Mouse (Mus musculus) liver, embryonic 14.5 days (tissue): Measurements from ENCODE around the gene Cpeb3. TPM values are rescaled to one million over a fixed set of nuclear protein-coding genes. Genes with fewer than 3 reads are reported as not detected.
A peak's percentile ranks its signal among the peaks of the same experiment; 100 is the strongest.

Source experiments
- ATAC-seq: fragments of 200-750 bp; cut with Nextera tagmentation; 2 replicates; pipeline ENCODE4 v1.8.0; 2017; ENCODE audit warnings: moderate number of reproducible peaks, mild to moderate bottlenecking, moderate library complexity; ENCODE audit not compliant: insufficient read depth
- DNase-seq, 3 experiments: peaks; one replicate each; pipeline ENCODE4 v3.0.0-alpha.2; 2012 to 2013; ENCODE audit warnings: low read depth in 3 of 3, low spot score in 3 of 3
- H3K27ac ChIP-seq: fragments of 300-500 bp; sonication (generic); 2 replicates; pipeline ENCODE4 v1.5.1; 2014; ENCODE audit warnings: moderate library complexity, mild to moderate bottlenecking, control low read depth, inconsistent platforms
- H3K27me3 ChIP-seq: fragments of 300-500 bp; sonication (generic); 2 replicates; pipeline ENCODE4 v1.6.1; 2014; ENCODE audit warnings: mild to moderate bottlenecking, low read length, moderate library complexity; ENCODE audit not compliant: control insufficient read depth, insufficient read depth
- H3K36me3 ChIP-seq: fragments of 300-500 bp; sonication (generic); replicated peaks from 2 replicates; pipeline ENCODE4 v1.6.1; 2014; ENCODE audit warnings: low read depth; ENCODE audit not compliant: control insufficient read depth, insufficient read depth
- H3K4me1 ChIP-seq, 2 experiments: fragments of 200-500 bp in 1 of 2; fragments of 300-500 bp in 1 of 2; sonication (generic) in 1 of 2; replicated peaks; 2 replicates each; pipeline ENCODE4 v1.6.1; 2012 to 2014; ENCODE audit warnings: antibody characterized with exemption in 1 of 2, inconsistent platforms in 1 of 2, low read length in 1 of 2; ENCODE audit not compliant: control insufficient read depth in 2 of 2, insufficient read depth in 2 of 2
- H3K4me2 ChIP-seq: fragments of 300-500 bp; sonication (generic); 2 replicates; pipeline ENCODE4 v1.6.1; 2014; ENCODE audit warnings: low read depth, mild to moderate bottlenecking, control low read depth, moderate library complexity
- H3K4me3 ChIP-seq, 2 experiments: fragments of 200-500 bp in 1 of 2; fragments of 300-500 bp in 1 of 2; sonication (generic) in 1 of 2; 2 replicates each; pipeline ENCODE4 v1.5.1; 2012 to 2014; ENCODE audit warnings: low read depth in 2 of 2, low read length in 2 of 2, mild to moderate bottlenecking in 2 of 2, control low read depth in 1 of 2, inconsistent platforms in 1 of 2, moderate library complexity in 1 of 2; ENCODE audit not compliant: insufficient read depth in 1 of 2
- H3K9ac ChIP-seq: fragments of 300-500 bp; sonication (generic); replicated peaks from 2 replicates; pipeline ENCODE4 v1.6.1; 2014; ENCODE audit warnings: mild to moderate bottlenecking, control low read depth, moderate library complexity
- H3K9me3 ChIP-seq: fragments of 300-500 bp; sonication (generic); 2 replicates; pipeline ENCODE4 v1.6.1; 2016; ENCODE audit warnings: low read length, mixed read lengths; ENCODE audit not compliant: control insufficient read depth
- CTCF ChIP-seq: IDR thresholded peaks from 2 replicates; pipeline ENCODE4 v1.5.1; 2016; ENCODE audit warnings: antibody characterized with exemption, low read depth, control low read depth
- EP300 ChIP-seq: IDR thresholded peaks from 2 replicates; pipeline ENCODE4 v1.6.1; 2016; ENCODE audit warnings: antibody characterized with exemption, low read depth
- WGBS: fragments of 180-500 bp; shearing (Covaris S2); extraction: QIAGEN DNeasy Blood & Tissue Kit; methylation state at CpG from one replicate; pipeline ENCODE4 v1.1.7; 2014; ENCODE audit not compliant: insufficient replicate concordance; 5-methylcytosine and 5-hydroxymethylcytosine counted together
- polyA plus RNA-seq, 2 experiments: library from polyadenylated mRNA; depleted of rRNA in 1 of 2; stranded (reverse) in 1 of 2; unstranded in 1 of 2; fragments of >200 nt; fragmentation: Nextera tagmentation in 1 of 2; extraction: Ambion mirVana in 1 of 2; gene quantifications; 2 replicates each; pipeline versions ENCODE4 v1.2.1 to v1.2.3; 2012 to 2014

Gene Cpeb3
- polyA plus RNA-seq, 2 experiments: 1.9 to 2.4 TPM

GRCm38 (mm10) chr19:37022146-37022545, 186.3 kb downstream of the Cpeb3 start:
- ATAC-seq (no peak), DNase-seq (no peak)
- Histone ChIP-seq H3K4me2 (no peak overlapping the region), H3K9ac (no peak overlapping the region), H3K9me3 (no peaks in the 10 kb centered on the region), H3K4me3 (no peak overlapping the region), H3K27me3 (no peaks in the 10 kb centered on the region), H3K4me1 (peaks cover 0 to 9% of the 10 kb centered on the region in 2 experiments), H3K27ac (no peak overlapping the region), H3K36me3 (no peaks in the 10 kb centered on the region)
- TF ChIP-seq EP300 (no peak), CTCF (no peak)
- WGBS: 86% methylated on average over 5 of the region's 5 CpGs

GRCm38 (mm10) chr19:37020951-37021350, 187.4 kb downstream of the Cpeb3 start:
- H3K9ac ChIP-seq: no peak overlapping the region
- TF ChIP-seq CTCF: no peak
- TF ChIP-seq EP300: no peak
- H3K4me3 ChIP-seq: no peak overlapping the region
- ATAC-seq (no peak), DNase-seq (no peak)
- peaks cover 0 to 9% of the 10 kb centered on the region in 2 experiments for H3K4me1 ChIP-seq
- no peaks in the 10 kb centered on the region for H3K36me3 ChIP-seq
- 71% methylated on average over 9 of the region's 11 CpGs for WGBS
- no peak overlapping the region for H3K4me2 ChIP-seq
- no peaks in the 10 kb centered on the region for H3K27me3 ChIP-seq
- H3K9me3 ChIP-seq: no peaks in the 10 kb centered on the region
- H3K27ac ChIP-seq: no peak overlapping the region

GRCm38 (mm10) chr19:37020531-37020930, 187.9 kb downstream of the Cpeb3 start:
- H3K36me3 ChIP-seq: no peaks in the 10 kb centered on the region
- DNase-seq (no peak), ATAC-seq (no peak)
- no peak overlapping the region for H3K4me2 ChIP-seq
- no peaks in the 10 kb centered on the region for H3K9me3 ChIP-seq
- no peaks in the 10 kb centered on the region for H3K27me3 ChIP-seq
- no peak overlapping the region for H3K27ac ChIP-seq
- H3K9ac ChIP-seq: no peak overlapping the region
- WGBS: 56% methylated on average over 5 of the region's 5 CpGs
- H3K4me1 ChIP-seq: peaks cover 0 to 9% of the 10 kb centered on the region in 2 experiments
- H3K4me3 ChIP-seq: no peak overlapping the region
- TF ChIP-seq EP300: no peak
- TF ChIP-seq CTCF: no peak

- Histone ChIP-seq H3K4me2 (peak overlapping the region; percentile 75), H3K4me3 (peak overlapping the region; percentile 54 to 68), H3K9me3 (no peaks in the 10 kb centered on the region), H3K36me3 (no peaks in the 10 kb centered on the region), H3K4me1 (peaks cover 0 to 9% of the 10 kb centered on the region in 2 experiments), H3K27ac (no peak overlapping the region), H3K9ac (no peak overlapping the region), H3K27me3 (no peaks in the 10 kb centered on the region)
- DNase-seq: no peak
- ATAC-seq: peak; percentile 19; the same call in 1 of the 2 replicates
- WGBS: 54% methylated on average over 5 of the region's 5 CpGs
- TF ChIP-seq CTCF: no peak
- TF ChIP-seq EP300: no peak
These were observed 189.5 kb downstream of the Cpeb3 start for GRCm38 (mm10) chr19:37018931-37019330.

- H3K36me3 ChIP-seq: peaks cover 3% of the 10 kb centered on the region
- ATAC-seq (peak; percentile 89), DNase-seq (peak; percentile 59 to 66 (median 60))
- peaks cover 0 to 9% of the 10 kb centered on the region in 2 experiments for H3K4me1 ChIP-seq
- no peaks in the 10 kb centered on the region for H3K27me3 ChIP-seq
- WGBS: 4% methylated on average over 26 of the region's 26 CpGs
- peak overlapping the region; percentile 54 to 68 for H3K4me3 ChIP-seq
- H3K9ac ChIP-seq: peak overlapping the region; percentile 42; the same call in 1 of the 2 replicates
- H3K27ac ChIP-seq: no peak overlapping the region
- peak overlapping the region; percentile 75 for H3K4me2 ChIP-seq
- H3K9me3 ChIP-seq: no peaks in the 10 kb centered on the region
- TF ChIP-seq EP300: no peak
- TF ChIP-seq CTCF: no peak
These were observed 190.0 kb downstream of the Cpeb3 start for GRCm38 (mm10) chr19:37018411-37018810.
